Mouse (Mus musculus): ENCODE measurements around the gene Zfp143.

DNA sequence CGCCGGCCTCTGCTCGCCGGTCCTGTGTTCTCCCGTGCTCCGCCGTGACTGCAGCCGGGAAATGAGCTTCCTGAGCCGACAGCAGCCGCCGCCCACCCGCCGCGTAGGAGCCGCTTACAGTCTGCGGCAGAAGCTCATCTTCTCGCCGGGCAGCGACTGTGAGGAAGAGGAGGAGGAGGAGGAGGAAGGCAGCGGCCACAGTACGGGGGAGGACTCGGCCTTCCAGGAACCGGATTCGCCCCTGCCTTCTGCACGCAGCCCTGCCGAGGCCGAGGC is 61.2 kb downstream of the Zfp143 start:
- no peak for TF ChIP-seq USF1 (IDR thresholded peaks at IDR 0.05; ENCODE audit: low read depth)
- TF ChIP-seq E2F4 (IDR thresholded peaks at IDR 0.05; ENCODE audit: insufficient read depth) = no peak
- no peak for TF ChIP-seq POLR2A (IDR thresholded peaks at IDR 0.05; ENCODE audit: insufficient read length, low read depth)
- TF ChIP-seq TCF12 (IDR thresholded peaks at IDR 0.05; ENCODE audit: insufficient read depth, poor library complexity, severe bottlenecking) = no peak
- no peak for TF ChIP-seq POLR2AphosphoS2 (IDR thresholded peaks at IDR 0.05; ENCODE audit: insufficient read length, low read depth)
- TF ChIP-seq MYOD1 (IDR thresholded peaks at IDR 0.05; ENCODE audit: control insufficient read depth in 1 of 3, insufficient read length in 2 of 3, low read depth in 2 of 3) = no peak
- TF ChIP-seq REST (IDR thresholded peaks at IDR 0.05; ENCODE audit: insufficient read depth, insufficient read length) = no peak
- TF ChIP-seq MAX (IDR thresholded peaks at IDR 0.05; ENCODE audit: low read depth) = no peak

Data from myocyte (in vitro differentiated cells).